Mouse (Mus musculus) forebrain, embryonic 11.5 days (tissue): ENCODE data around the gene Lrrtm1. TPM values are rescaled to one million over a fixed set of nuclear protein-coding genes. Genes with fewer than 3 reads are reported as not detected.
A peak's percentile ranks its signal among the peaks of the same experiment; 100 is the strongest.

Experiments
- ATAC-seq: fragments of 200-750 bp; cut with Nextera tagmentation; replicated peaks from 2 replicates; pipeline ENCODE4 v1.8.0; 2017; ENCODE audit warnings: moderate TSS enrichment; ENCODE audit not compliant: low FRiP score
- DNase-seq: peaks from one replicate; pipeline ENCODE4 v3.0.0-alpha.2; 2017; ENCODE audit warnings: low spot score
- H3K27ac ChIP-seq: fragments of 300-500 bp; sonication (generic); 2 replicates; pipeline ENCODE4 v1.5.1; 2014; ENCODE audit warnings: low read depth, low read length
- H3K27me3 ChIP-seq: fragments of 300-500 bp; sonication (generic); 2 replicates; pipeline ENCODE4 v1.6.1; 2014; ENCODE audit warnings: mild to moderate bottlenecking, low read length, mixed read lengths; ENCODE audit not compliant: control insufficient read depth, insufficient read depth
- H3K36me3 ChIP-seq: fragments of 300-500 bp; sonication (generic); 2 replicates; pipeline ENCODE4 v1.6.1; 2014; ENCODE audit warnings: mild to moderate bottlenecking, low read length, moderate library complexity, mixed read lengths; ENCODE audit not compliant: control insufficient read depth, insufficient read depth
- H3K4me1 ChIP-seq: fragments of 300-500 bp; sonication (generic); replicated peaks from 2 replicates; pipeline ENCODE4 v1.6.1; 2014; ENCODE audit warnings: low read length, mixed read lengths; ENCODE audit not compliant: control insufficient read depth, insufficient read depth
- H3K4me2 ChIP-seq: fragments of 300-500 bp; sonication (generic); 2 replicates; pipeline ENCODE4 v1.6.1; 2014; ENCODE audit warnings: low read depth, mild to moderate bottlenecking, low read length, moderate library complexity, mixed read lengths; ENCODE audit not compliant: severe bottlenecking
- H3K4me3 ChIP-seq: fragments of 300-500 bp; sonication (generic); 2 replicates; pipeline ENCODE4 v1.5.1; 2014; ENCODE audit warnings: low read depth, low read length
- H3K9ac ChIP-seq: fragments of 300-500 bp; sonication (generic); 2 replicates; pipeline ENCODE4 v1.6.1; 2014; ENCODE audit warnings: low read length
- H3K9me3 ChIP-seq: fragments of 300-500 bp; sonication (generic); 2 replicates; pipeline ENCODE4 v1.6.1; 2016; ENCODE audit warnings: low read length, mixed read lengths; ENCODE audit not compliant: control insufficient read depth
- WGBS: fragments of 180-500 bp; shearing (Covaris S2); extraction: QIAGEN DNeasy Blood & Tissue Kit; methylation state at CpG from one replicate; pipeline ENCODE4 v1.1.7; 2014; 5-methylcytosine and 5-hydroxymethylcytosine counted together
- polyA plus RNA-seq: library from polyadenylated mRNA; unstranded; fragments of >200 nt; fragmentation: Nextera tagmentation; extraction: Ambion mirVana; gene quantifications from 2 replicates; pipeline ENCODE4 v1.2.1, GENCODE M21; 2014

The Lrrtm1 gene
- polyA plus RNA-seq, 1 experiment from 2014 or later, result 12.6 TPM

- H3K9ac ChIP-seq, result no peak overlapping the region
- no peak overlapping the region for H3K4me3 ChIP-seq
- no peaks in the 10 kb centered on the region for H3K9me3 ChIP-seq
- 23% methylated on average over 4 of the region's 4 CpGs for WGBS
- ATAC-seq (peak; percentile 70), DNase-seq (no peak)
- 0 out of 2 replicates have a peak overlapping the region, but pooled peaks have one; percentile 31 for H3K27ac ChIP-seq
- H3K36me3 ChIP-seq, result no peaks in the 10 kb centered on the region
- no peaks in the 10 kb centered on the region for H3K27me3 ChIP-seq
- peaks cover 9% of the 10 kb centered on the region for H3K4me1 ChIP-seq
- no peak overlapping the region for H3K4me2 ChIP-seq
Measured at GRCm38 (mm10) chr6:77220776-77221175, 21.7 kb upstream of the Lrrtm1 start.

- no peaks in the 10 kb centered on the region for H3K36me3 ChIP-seq
- ATAC-seq, result peak; percentile 71
- 50% methylated on average over 16 of the region's 16 CpGs for WGBS
- no peaks in the 10 kb centered on the region for H3K27me3 ChIP-seq
- H3K9ac ChIP-seq, result no peak overlapping the region
- peak; percentile 63 for DNase-seq
- H3K27ac ChIP-seq, result no peak overlapping the region
- H3K4me1 ChIP-seq, result peaks cover 9% of the 10 kb centered on the region
- 0 out of 2 replicates have a peak overlapping the region, but pooled peaks have one; percentile 18 for H3K4me2 ChIP-seq
- no peak overlapping the region for H3K4me3 ChIP-seq
- H3K9me3 ChIP-seq, result no peaks in the 10 kb centered on the region
Measured at GRCm38 (mm10) chr6:77222849-77223638, 19.4 kb upstream of the Lrrtm1 start.

GRCm38 (mm10) chr6:77240426-77240825, 2.1 kb upstream of the Lrrtm1 start:
- no peak overlapping the region for H3K9ac ChIP-seq
- 0 out of 2 replicates have a peak, but pooled peaks cover 3% of the 10 kb centered on the region for H3K4me1 ChIP-seq
- no peak overlapping the region for H3K4me3 ChIP-seq
- no peak for DNase-seq
- H3K9me3 ChIP-seq, result no peaks in the 10 kb centered on the region
- H3K27ac ChIP-seq, result no peak overlapping the region
- H3K27me3 ChIP-seq, result peaks cover 9% of the 10 kb centered on the region
- WGBS, result 46% methylated on average over 1 of the region's 1 CpGs
- H3K36me3 ChIP-seq, result no peaks in the 10 kb centered on the region
- no peak for ATAC-seq
- no peak overlapping the region for H3K4me2 ChIP-seq

GRCm38 (mm10) chr6:77243541-77244231, 1.2 kb downstream of the Lrrtm1 start:
- peaks cover 15% of the 10 kb centered on the region for H3K27me3 ChIP-seq
- WGBS, result under 1% methylated on average over 43 of the region's 43 CpGs
- no peaks in the 10 kb centered on the region for H3K36me3 ChIP-seq
- H3K9me3 ChIP-seq, result no peaks in the 10 kb centered on the region
- DNase-seq, result peak; percentile 84
- peak overlapping the region; percentile 64 for H3K9ac ChIP-seq
- peak overlapping the region; percentile 78 for H3K27ac ChIP-seq
- peak overlapping the region; percentile 78 for H3K4me2 ChIP-seq
- peak; percentile 73 for ATAC-seq
- 0 out of 2 replicates have a peak, but pooled peaks cover 3% of the 10 kb centered on the region for H3K4me1 ChIP-seq
- peak overlapping the region; percentile 47 for H3K4me3 ChIP-seq

- Histone ChIP-seq H3K9me3 (no peaks in the 10 kb centered on the region), H3K27me3 (no peaks in the 10 kb centered on the region), H3K4me1 (no peaks in the 10 kb centered on the region), H3K9ac (no peak overlapping the region), H3K27ac (no peak overlapping the region), H3K36me3 (no peaks in the 10 kb centered on the region), H3K4me3 (no peak overlapping the region), H3K4me2 (no peak overlapping the region)
- WGBS, result 84% methylated on average over 5 of the region's 5 CpGs
- ATAC-seq (no peak), DNase-seq (no peak)
Measured at GRCm38 (mm10) chr6:77253480-77253879, 11.0 kb downstream of the Lrrtm1 start.

- no peak overlapping the region for H3K27ac ChIP-seq
- DNase-seq (no peak), ATAC-seq (no peak)
- no peak overlapping the region for H3K9ac ChIP-seq
- H3K27me3 ChIP-seq, result no peaks in the 10 kb centered on the region
- H3K36me3 ChIP-seq, result no peaks in the 10 kb centered on the region
- H3K9me3 ChIP-seq, result no peaks in the 10 kb centered on the region
- WGBS, result 90% methylated on average over 4 of the region's 4 CpGs
- H3K4me1 ChIP-seq, result no peaks in the 10 kb centered on the region
- no peak overlapping the region for H3K4me3 ChIP-seq
- no peak overlapping the region for H3K4me2 ChIP-seq
Measured at GRCm38 (mm10) chr6:77256348-77256747, 13.9 kb downstream of the Lrrtm1 start.

GRCm38 (mm10) chr6:77257358-77258105, 15.0 kb downstream of the Lrrtm1 start:
- Histone ChIP-seq H3K4me1 (no peaks in the 10 kb centered on the region), H3K27me3 (no peaks in the 10 kb centered on the region), H3K9ac (no peak overlapping the region), H3K4me2 (no peak overlapping the region), H3K9me3 (no peaks in the 10 kb centered on the region), H3K27ac (no peak overlapping the region), H3K36me3 (no peaks in the 10 kb centered on the region), H3K4me3 (no peak overlapping the region)
- DNase-seq, result no peak
- no peak for ATAC-seq
- WGBS, result 51% methylated on average over 7 of the region's 7 CpGs

GRCm38 (mm10) chr6:77265163-77265562, 22.7 kb downstream of the Lrrtm1 start:
- 83% methylated on average over 3 of the region's 3 CpGs for WGBS
- H3K4me2 ChIP-seq, result no peak overlapping the region
- H3K4me1 ChIP-seq, result no peaks in the 10 kb centered on the region
- DNase-seq, result no peak
- H3K4me3 ChIP-seq, result no peak overlapping the region
- no peaks in the 10 kb centered on the region for H3K36me3 ChIP-seq
- no peak overlapping the region for H3K9ac ChIP-seq
- ATAC-seq, result no peak
- H3K27me3 ChIP-seq, result no peaks in the 10 kb centered on the region
- H3K9me3 ChIP-seq, result no peaks in the 10 kb centered on the region
- H3K27ac ChIP-seq, result no peak overlapping the region
